Mouse (Mus musculus) kidney, adult 2 months (tissue): ENCODE data around the gene Ormdl2.

Experiments
- CTCF ChIP-seq: fragments of 200-500 bp; conservative IDR thresholded peaks from 2 replicates; pipeline ENCODE4 v1.5.1; 2011; ENCODE audit warnings: low read depth, mild to moderate bottlenecking, control low read depth, low read length, moderate library complexity, mixed read lengths; ENCODE audit not compliant: insufficient read depth, insufficient read length
- POLR2A ChIP-seq: fragments of 200-500 bp; IDR thresholded peaks from one replicate; pipeline ENCODE4 v1.6.1; 2011; ENCODE audit warnings: low read depth, low read length, control low read depth

DNA sequence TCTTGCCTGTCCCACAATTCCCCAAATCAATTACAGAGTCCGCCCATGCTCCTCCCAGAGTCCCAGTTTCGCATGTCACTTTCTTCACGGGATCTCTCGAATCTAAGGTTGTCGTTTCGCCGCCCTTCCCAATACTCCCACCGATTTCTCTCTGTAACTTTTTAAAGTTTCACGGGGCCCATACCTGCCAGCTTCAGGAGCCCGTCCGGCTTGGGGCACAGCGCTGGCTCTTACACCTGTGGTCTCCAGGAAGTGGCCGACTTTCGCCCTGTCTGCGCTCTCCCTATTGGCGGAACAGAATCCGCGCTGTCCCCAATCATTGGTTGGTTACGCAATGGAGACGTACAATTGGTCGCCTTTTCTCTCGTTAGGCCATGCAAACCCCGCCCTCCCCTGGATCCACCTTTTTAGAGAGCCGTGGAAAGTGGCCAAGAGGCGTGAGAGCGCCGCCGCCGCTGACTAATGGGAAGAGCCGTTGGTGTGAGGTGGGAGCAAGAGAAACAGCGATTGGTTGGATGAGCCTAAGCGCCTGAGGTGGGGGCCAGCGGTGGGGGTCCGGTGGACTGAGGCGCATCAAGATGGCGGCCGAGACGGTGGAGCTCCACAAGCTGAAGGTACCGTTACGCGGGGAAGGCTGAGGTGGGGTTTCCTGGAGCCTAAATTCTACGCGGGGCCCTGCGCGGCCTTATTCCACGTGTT lies at the start of gene Ormdl2:
- TF ChIP-seq CTCF (no peak), POLR2A (peak; percentile 26)
